Mouse (Mus musculus) forebrain, embryonic 10.5 days (tissue): ENCODE data around the gene Srp14. TPM values are rescaled to one million over a fixed set of nuclear protein-coding genes. Genes with fewer than 3 reads are reported as not detected.
A peak's percentile ranks its signal among the peaks of the same experiment; 100 is the strongest.

ENCODE experiments used
- DNase-seq: peaks from one replicate; pipeline ENCODE4 v3.0.0-alpha.2; 2017; ENCODE audit warnings: low spot score; ENCODE audit errors: extremely low spot score
- H3K27ac ChIP-seq: fragments of 300-500 bp; sonication (generic); 2 replicates; pipeline ENCODE4 v1.5.1; 2016; ENCODE audit warnings: mild to moderate bottlenecking
- H3K27me3 ChIP-seq: fragments of 300-500 bp; sonication (generic); 2 replicates; pipeline ENCODE4 v1.6.1; 2016; ENCODE audit warnings: mild to moderate bottlenecking; ENCODE audit not compliant: poor library complexity, severe bottlenecking
- H3K36me3 ChIP-seq: fragments of 300-500 bp; sonication (generic); replicated peaks from 2 replicates; pipeline ENCODE4 v1.6.1; 2016; ENCODE audit warnings: mild to moderate bottlenecking, moderate library complexity
- H3K4me1 ChIP-seq: fragments of 300-500 bp; sonication (generic); 2 replicates; pipeline ENCODE4 v1.6.1; 2016
- H3K4me3 ChIP-seq: fragments of 300-500 bp; sonication (generic); 2 replicates; pipeline ENCODE4 v1.5.1; 2016; ENCODE audit warnings: mild to moderate bottlenecking, moderate library complexity
- H3K9me3 ChIP-seq: fragments of 300-500 bp; sonication (generic); 2 replicates; pipeline ENCODE4 v1.6.1; 2016; ENCODE audit warnings: mild to moderate bottlenecking, moderate library complexity
- WGBS: fragments of 180-500 bp; shearing (Covaris S2); methylation state at CpG from one replicate; pipeline ENCODE4 v1.1.7; 2016; 5-methylcytosine and 5-hydroxymethylcytosine counted together
- polyA plus RNA-seq: library from polyadenylated mRNA; unstranded; fragments of >200 nt; fragmentation: Nextera tagmentation; extraction: Ambion mirVana; gene quantifications from 2 replicates; pipeline ENCODE4 v1.2.1, GENCODE M21; 2016

Srp14 gene
- polyA plus RNA-seq: 238 and 240 TPM in 2 replicates

DNA sequence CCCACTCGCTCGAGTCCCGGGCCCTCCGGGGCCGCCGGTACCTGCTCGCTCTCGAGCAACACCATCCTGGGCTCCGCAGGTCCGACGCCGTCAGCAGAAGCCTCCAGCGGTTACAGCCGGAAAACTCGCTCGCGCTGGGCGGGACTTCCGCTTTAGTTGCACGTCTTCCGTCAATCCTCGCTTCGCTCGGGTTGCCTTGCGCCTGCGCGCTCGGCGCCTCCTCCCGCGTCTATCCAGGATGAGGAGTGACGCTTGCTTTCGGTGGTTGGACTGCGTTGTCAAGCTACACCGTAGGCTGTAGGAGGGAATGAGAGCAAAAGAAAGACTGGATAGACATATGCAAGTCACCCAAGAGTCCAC, at the start of gene Srp14:
Srp14 (minus strand) TSS at position 162 of the 360 bp plus-strand sequence.
- Histone ChIP-seq H3K36me3 (peaks cover 33% of the 10 kb centered on the region), H3K27me3 (no peaks in the 10 kb centered on the region), H3K4me3 (peak within 1 kb of the TSS; percentile 95), H3K27ac (peak within 1 kb of the TSS; percentile 90), H3K9me3 (no peaks in the 10 kb centered on the region), H3K4me1 (peaks cover 22% of the 10 kb centered on the region)
- DNase-seq: peak; percentile 95
- under 1% methylated on average over 35 of the region's 35 CpGs for WGBS

DNA sequence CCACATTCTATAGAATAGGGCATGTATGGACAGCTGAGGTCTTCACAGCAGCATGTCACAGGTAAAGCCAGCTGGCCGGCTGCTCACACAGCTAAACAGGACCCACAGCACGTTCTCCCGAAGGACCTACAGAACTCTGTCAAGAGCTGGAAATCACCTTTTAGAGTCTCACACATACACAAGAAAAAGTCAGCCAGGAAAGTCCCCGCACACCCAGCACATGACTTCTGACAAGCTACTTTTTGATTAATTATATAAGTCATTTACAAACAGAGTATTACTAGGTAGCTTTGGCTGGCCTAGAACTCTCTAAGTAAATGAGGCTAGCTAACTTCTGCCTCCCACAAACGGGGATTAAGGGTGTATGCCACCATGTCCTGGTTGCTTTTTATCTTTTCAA, 47.0 kb upstream of the Srp14 start:
- Histone ChIP-seq H3K36me3 (peaks cover 4% of the 10 kb centered on the region), H3K4me1 (peaks cover 59% of the 10 kb centered on the region), H3K27me3 (peaks cover 3% of the 10 kb centered on the region; the same call in 1 of the 2 replicates), H3K27ac (no peak overlapping the region), H3K9me3 (no peaks in the 10 kb centered on the region), H3K4me3 (no peak overlapping the region)
- no peak for DNase-seq
- 89% methylated on average over 5 of the region's 5 CpGs for WGBS

- Histone ChIP-seq H3K36me3 (no peaks in the 10 kb centered on the region), H3K4me1 (peaks cover 56% of the 10 kb centered on the region), H3K27ac (no peak overlapping the region), H3K27me3 (no peaks in the 10 kb centered on the region), H3K9me3 (no peaks in the 10 kb centered on the region), H3K4me3 (no peak overlapping the region)
- no peak for DNase-seq
- 80% methylated on average over 3 of the region's 3 CpGs for WGBS
Measured at GRCm38 (mm10) chr2:118524811-118525210, 45.3 kb upstream of the Srp14 start.

DNA sequence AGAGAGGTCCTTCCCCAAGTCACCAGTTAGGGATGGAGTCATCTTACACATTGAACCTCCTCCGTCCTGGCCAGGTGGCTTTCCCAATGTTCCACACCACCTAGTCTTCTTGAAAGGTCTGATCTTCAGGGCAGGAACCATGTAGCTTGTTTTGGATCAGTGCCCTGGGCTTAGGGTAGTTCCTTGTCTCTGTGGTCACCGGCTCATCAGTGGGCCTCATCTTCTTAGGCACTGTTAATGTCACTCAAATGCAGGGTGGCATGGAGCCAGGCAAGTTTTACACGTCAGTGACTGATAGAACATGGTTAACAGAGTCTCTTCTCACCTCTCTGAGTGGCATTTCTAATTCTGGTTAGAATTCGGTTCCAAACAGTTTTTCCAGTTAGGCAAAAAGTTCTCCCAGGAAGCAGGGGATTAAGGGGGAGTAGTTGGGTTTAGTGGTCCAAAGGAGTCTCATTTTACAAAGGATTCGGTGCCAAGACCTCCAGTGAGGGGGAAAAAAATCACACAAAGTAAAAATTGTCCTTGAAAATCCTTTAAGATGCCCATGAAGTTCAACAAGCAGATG, 43.7 kb upstream of the Srp14 start:
- no peak for DNase-seq

GRCm38 (mm10) chr2:118522265-118522664, 42.8 kb upstream of the Srp14 start:
- H3K27ac ChIP-seq: peak overlapping the region; percentile 76

More for the DNA sequence above, 43.7 kb upstream of the Srp14 start:
- Histone ChIP-seq H3K27ac (peak overlapping the region; percentile 32; the same call in 1 of the 2 replicates), H3K27me3 (no peaks in the 10 kb centered on the region), H3K4me1 (peaks cover 56% of the 10 kb centered on the region), H3K36me3 (no peaks in the 10 kb centered on the region), H3K9me3 (no peaks in the 10 kb centered on the region), H3K4me3 (no peak overlapping the region)
- 62% methylated on average over 5 of the region's 5 CpGs for WGBS

GRCm38 (mm10) chr2:118520042-118520933, 40.8 kb upstream of the Srp14 start:
- peak; percentile 71 for DNase-seq

More at GRCm38 (mm10) chr2:118522265-118522664, 42.8 kb upstream of the Srp14 start:
- no peaks in the 10 kb centered on the region for H3K36me3 ChIP-seq
- no peaks in the 10 kb centered on the region for H3K9me3 ChIP-seq
- peaks cover 52% of the 10 kb centered on the region for H3K4me1 ChIP-seq
- DNase-seq: no peak
- WGBS: 55% methylated on average over 2 of the region's 2 CpGs
- no peaks in the 10 kb centered on the region for H3K27me3 ChIP-seq
- no peak overlapping the region for H3K4me3 ChIP-seq

GRCm38 (mm10) chr2:118512418-118513377, 33.2 kb upstream of the Srp14 start:
- peaks cover 39% of the 10 kb centered on the region for H3K4me1 ChIP-seq
- peaks cover 20% of the 10 kb centered on the region for H3K27me3 ChIP-seq
- no peaks in the 10 kb centered on the region for H3K9me3 ChIP-seq
- peak overlapping the region; percentile 52; the same call in 1 of the 2 replicates for H3K27ac ChIP-seq
- 84% methylated on average over 16 of the region's 16 CpGs for WGBS
- H3K36me3 ChIP-seq: no peaks in the 10 kb centered on the region
- DNase-seq: no peak
- H3K4me3 ChIP-seq: no peak overlapping the region

More at GRCm38 (mm10) chr2:118520042-118520933, 40.8 kb upstream of the Srp14 start:
- peak overlapping the region; percentile 87 for H3K27ac ChIP-seq
- no peaks in the 10 kb centered on the region for H3K36me3 ChIP-seq
- H3K9me3 ChIP-seq: no peaks in the 10 kb centered on the region
- peaks cover 52% of the 10 kb centered on the region for H3K4me1 ChIP-seq
- no peaks in the 10 kb centered on the region for H3K27me3 ChIP-seq
- peak overlapping the region; percentile 10 for H3K4me3 ChIP-seq
- WGBS: 39% methylated on average over 9 of the region's 9 CpGs

- Histone ChIP-seq H3K4me3 (no peak overlapping the region), H3K27ac (peak overlapping the region; percentile 74), H3K4me1 (peaks cover 39% of the 10 kb centered on the region), H3K9me3 (no peaks in the 10 kb centered on the region), H3K36me3 (no peaks in the 10 kb centered on the region), H3K27me3 (peaks cover 20% of the 10 kb centered on the region)
- 59% methylated on average over 11 of the region's 11 CpGs for WGBS
- DNase-seq: no peak
Measured at GRCm38 (mm10) chr2:118511779-118512417, 32.4 kb upstream of the Srp14 start.

DNA sequence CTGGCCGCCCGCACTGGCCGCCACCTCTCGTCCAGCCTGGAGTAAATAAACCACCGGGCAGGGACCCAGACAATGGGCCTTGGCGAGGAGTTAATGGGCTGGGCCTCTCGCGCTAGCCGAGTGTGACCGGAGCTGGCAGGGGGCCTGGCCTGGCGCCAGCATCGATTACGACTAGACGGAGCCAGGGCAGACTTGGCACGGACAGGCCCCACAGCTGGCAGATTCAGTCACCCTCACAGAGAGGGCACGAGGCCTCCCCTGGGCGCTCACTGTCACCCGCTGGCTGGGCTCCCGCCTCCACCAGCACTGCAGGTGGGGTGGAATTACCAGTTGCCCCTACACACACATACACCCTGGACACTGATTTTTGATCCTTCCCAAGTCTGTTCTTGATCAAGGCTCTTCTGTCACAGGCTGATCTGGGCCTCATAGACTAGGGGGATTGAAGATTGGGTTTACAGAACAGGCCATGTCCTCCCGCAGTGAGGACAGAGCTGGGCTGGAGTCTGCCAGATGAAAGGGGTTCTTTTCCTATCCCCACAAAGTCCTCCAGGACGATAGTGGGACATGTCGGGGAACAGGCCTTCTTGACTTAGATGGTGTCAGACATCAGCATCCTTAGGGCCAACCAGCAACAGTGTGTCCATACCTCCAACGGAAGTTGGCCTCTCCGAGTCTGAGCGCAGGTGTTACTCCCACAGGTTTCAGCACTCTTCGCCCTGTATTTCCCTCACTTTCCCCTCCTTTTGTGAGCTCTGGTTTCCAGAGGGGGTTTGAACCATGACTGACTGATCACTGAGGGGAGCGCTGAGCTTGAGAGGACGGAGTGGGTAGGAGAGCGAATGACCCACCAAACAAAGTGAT, 31.2 kb upstream of the Srp14 start:
- Histone ChIP-seq H3K9me3 (no peaks in the 10 kb centered on the region), H3K4me1 (peaks cover 39% of the 10 kb centered on the region), H3K27ac (peak overlapping the region; percentile 88), H3K4me3 (peak overlapping the region; percentile 34), H3K27me3 (peaks cover 20% of the 10 kb centered on the region), H3K36me3 (no peaks in the 10 kb centered on the region)
- WGBS: 33% methylated on average over 29 of the region's 29 CpGs
- peak; percentile 76 for DNase-seq

DNA sequence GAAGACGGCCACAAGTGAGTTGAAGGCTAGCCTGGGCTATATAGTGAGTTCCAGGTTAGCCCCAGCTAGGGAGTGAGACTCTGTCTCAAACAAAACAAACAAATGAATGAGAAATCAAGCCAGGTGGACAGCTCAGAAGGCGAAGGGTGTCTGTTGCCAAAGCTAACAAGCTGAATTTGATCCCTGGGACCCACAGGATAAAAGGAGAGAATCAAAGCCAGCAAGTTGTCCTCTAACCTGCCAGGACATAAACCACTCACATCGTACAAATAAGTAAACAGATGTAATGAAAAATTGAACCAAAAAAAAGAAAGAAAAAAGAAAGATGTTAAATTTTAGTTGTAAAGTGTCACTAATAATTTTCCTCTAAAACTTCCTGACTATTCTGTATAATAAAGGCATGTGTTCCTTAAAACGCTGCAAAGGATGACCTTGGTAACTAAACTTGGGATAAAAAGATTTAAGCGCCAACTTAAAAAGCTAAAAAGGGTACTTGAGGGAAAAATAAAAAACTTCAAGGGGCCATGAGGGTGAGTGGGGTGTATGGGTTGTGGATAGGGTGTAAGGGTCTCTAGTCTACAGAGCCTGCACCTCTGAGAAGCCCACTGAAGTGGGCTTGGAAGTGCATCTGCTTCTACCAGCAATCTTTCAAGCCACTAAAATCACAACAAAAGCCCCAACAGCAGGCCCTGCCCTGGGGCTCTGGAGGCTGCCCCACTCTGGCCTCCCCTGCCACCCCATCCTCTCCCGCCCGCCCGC, 30.4 kb upstream of the Srp14 start:
- peak overlapping the region; percentile 34 for H3K4me3 ChIP-seq
- no peaks in the 10 kb centered on the region for H3K36me3 ChIP-seq
- 51% methylated on average over 8 of the region's 8 CpGs for WGBS
- peaks cover 43% of the 10 kb centered on the region for H3K4me1 ChIP-seq
- DNase-seq: no peak
- H3K27me3 ChIP-seq: peaks cover 20% of the 10 kb centered on the region
- H3K9me3 ChIP-seq: no peaks in the 10 kb centered on the region
- H3K27ac ChIP-seq: peak overlapping the region; percentile 88

DNA sequence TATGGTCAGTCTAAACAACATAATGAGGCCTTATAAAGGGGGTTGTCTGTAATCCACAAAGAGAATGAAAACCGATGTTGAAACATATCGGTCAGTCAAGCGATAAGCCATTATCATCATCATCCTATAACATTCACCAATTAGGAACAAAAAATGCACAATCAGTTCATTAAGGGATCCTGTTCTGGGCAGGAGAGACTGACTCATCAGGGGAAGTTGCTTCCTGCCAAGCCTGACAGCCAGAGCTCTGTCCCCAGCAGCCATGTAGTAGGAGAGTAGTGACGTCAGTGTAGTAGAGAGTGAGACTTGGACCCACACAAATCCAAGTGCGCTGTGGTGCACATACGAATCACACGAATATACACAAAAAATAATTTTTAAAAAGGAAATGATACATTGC, 27.6 kb upstream of the Srp14 start:
- H3K4me3 ChIP-seq: no peak overlapping the region
- 91% methylated on average over 7 of the region's 7 CpGs for WGBS
- no peak overlapping the region for H3K27ac ChIP-seq
- peaks cover 39% of the 10 kb centered on the region for H3K4me1 ChIP-seq
- H3K27me3 ChIP-seq: peaks cover 20% of the 10 kb centered on the region
- no peaks in the 10 kb centered on the region for H3K9me3 ChIP-seq
- DNase-seq: no peak
- no peaks in the 10 kb centered on the region for H3K36me3 ChIP-seq
